21 mouse cellular contexts compared by ENCODE assay signal in genomic region chr7:46125340-46125739, GRCm38 (mm10). TPM values are rescaled to one million over a fixed set of nuclear protein-coding genes. Genes with fewer than 3 reads are reported as not detected.
"Had no signal": no experiment of that assay in that cellular context is flagged by ENCODE, and none has a peak within 500 bp of the region (broad histone marks: within the 10 kb centered on the region; RNA-seq: fewer than 3 reads in every experiment).

No protein-coding gene starts in this region.

- H3K4me1 ChIP-seq: liver, embryonic 13.5 days had no signal

- H3K4me3 ChIP-seq: left cerebral cortex, adult 2 months; liver, embryonic 13.5 days; neural tube, embryonic 12.5 days; neural tube, embryonic 15.5 days; stomach, embryonic 15.5 days had no signal

- H3K27me3 ChIP-seq: liver, embryonic 13.5 days; neural tube, embryonic 12.5 days; stomach, embryonic 15.5 days had no signal

- H3K27ac ChIP-seq: kidney, postnatal 0 days; left cerebral cortex, adult 2 months; liver, embryonic 13.5 days; neural tube, embryonic 12.5 days; neural tube, embryonic 15.5 days; stomach, embryonic 15.5 days had no signal

- H3K36me3 ChIP-seq: liver, embryonic 13.5 days; neural tube, embryonic 12.5 days; stomach, embryonic 15.5 days had no signal

- H3K9me3 ChIP-seq: liver, embryonic 13.5 days; neural tube, embryonic 12.5 days; neural tube, embryonic 15.5 days; stomach, embryonic 15.5 days had no signal

- H3K4me2 ChIP-seq: liver, embryonic 13.5 days; midbrain, embryonic 11.5 days; neural tube, embryonic 12.5 days; neural tube, embryonic 15.5 days; stomach, embryonic 15.5 days had no signal

- H3K9ac ChIP-seq: liver, embryonic 13.5 days; neural tube, embryonic 12.5 days; neural tube, embryonic 15.5 days; stomach, embryonic 15.5 days had no signal

- DNase-seq: kidney, postnatal 25 days; layer of hippocampus, postnatal 36 days; liver, embryonic 13.5 days; lung, adult 2 months; lung, postnatal 14 days; lung, postnatal 4 days; midbrain, embryonic 14.5 days; right cerebral cortex, postnatal 25 days; spleen, adult 18-20 months; thymus, adult 18-20 months; thymus, postnatal 36 days had no signal

RNA-seq across cellular contexts. Expression of gene Kcnj11, which starts 24.8 kb away (rescaled TPM):
- total RNA-seq: liver, adult 2 months; megakaryocyte progenitor cell, adult 5-6 weeks; megakaryocyte-erythroid progenitor cell, adult 5-6 weeks had no signal
- polyA plus RNA-seq: limb, embryonic 11.5 days; liver, adult 2 months; liver, embryonic 13.5 days had no signal

RNA-seq across cellular contexts. Expression of gene Abcc8, which starts 54.5 kb away (rescaled TPM):
- total RNA-seq: liver, adult 2 months; megakaryocyte progenitor cell, adult 5-6 weeks; megakaryocyte-erythroid progenitor cell, adult 5-6 weeks had no signal
- polyA plus RNA-seq: liver, adult 2 months had no signal
